Mouse (Mus musculus): ENCODE results near the gene Bmt2.

- TF ChIP-seq CTCF (IDR thresholded peaks at IDR 0.05; ENCODE audit: control insufficient read depth, insufficient read depth, insufficient replicate concordance, low read depth, low read length) (no peak), POLR2A (IDR thresholded peaks at IDR 0.05; ENCODE audit: control insufficient read depth, low read depth, low read length) (no peak)
Observed at GRCm38 (mm10) chr6:13584788-13585187, 93.0 kb downstream of the Bmt2 start.

All from testis, adult 2 months (tissue).